10 mouse cellular contexts compared by ENCODE assay signal in genomic region chr17:63289317-63289913, GRCm38 (mm10).
A peak's percentile ranks its signal among the peaks of the same experiment; 100 is the strongest.
DNase-seq lines count a peak whose midpoint lies in the region; ATAC-seq and TF ChIP-seq lines count a peak whose summit lies in the region.
"Had no signal": no experiment of that assay in that cellular context is flagged by ENCODE, and none has a peak within 500 bp of the region (broad histone marks: within the 10 kb centered on the region; RNA-seq: fewer than 3 reads in every experiment).

No protein-coding gene starts in this region.

- H3K4me2 ChIP-seq in lung, embryonic 16.5 days (ENCODE audit: low read depth, low read length), result no peak overlapping the region
- no peak overlapping the region for H3K4me2 ChIP-seq in forebrain, postnatal 0 days (ENCODE audit: low read depth)
- H3K4me2 ChIP-seq: limb, embryonic 13.5 days had no signal

- WGBS in lung, embryonic 16.5 days, result 33% methylated on average over 1 of the region's 1 CpGs
- 74% methylated on average over 1 of the region's 1 CpGs for WGBS in lung, adult 2 months
- 95% methylated on average over 1 of the region's 1 CpGs for WGBS in forebrain, postnatal 0 days

- no peaks in the 10 kb centered on the region for H3K36me3 ChIP-seq in lung, embryonic 16.5 days (ENCODE audit: control insufficient read depth, insufficient read depth, low read length)
- H3K36me3 ChIP-seq in forebrain, postnatal 0 days (ENCODE audit: insufficient read depth), result no peaks in the 10 kb centered on the region
- H3K36me3 ChIP-seq: limb, embryonic 13.5 days had no signal

- ATAC-seq in lung, embryonic 16.5 days (ENCODE audit: low read depth), result peak; percentile 56
- ATAC-seq in forebrain, postnatal 0 days, result no peak
- ATAC-seq: midbrain, embryonic 16.5 days had no signal

- no peaks in the 10 kb centered on the region for H3K9me3 ChIP-seq in lung, embryonic 16.5 days (ENCODE audit: control insufficient read depth, low read length)
- H3K9me3 ChIP-seq in forebrain, postnatal 0 days (ENCODE audit: low read length), result no peaks in the 10 kb centered on the region
- H3K9me3 ChIP-seq: limb, embryonic 13.5 days had no signal

- H3K27ac ChIP-seq in lung, embryonic 16.5 days (ENCODE audit: low read length), result peak overlapping the region; percentile 47
- no peak overlapping the region for H3K27ac ChIP-seq in forebrain, postnatal 0 days (ENCODE audit: low read depth, low read length)
- H3K27ac ChIP-seq: limb, embryonic 13.5 days had no signal

- no peak overlapping the region for H3K9ac ChIP-seq in lung, embryonic 16.5 days (ENCODE audit: low read length)
- H3K9ac ChIP-seq in forebrain, postnatal 0 days, result no peak overlapping the region
- H3K9ac ChIP-seq: limb, embryonic 13.5 days had no signal

- no peak overlapping the region for H3K4me3 ChIP-seq in lung, embryonic 16.5 days (ENCODE audit: low read length)
- no peak overlapping the region for H3K4me3 ChIP-seq in lung, adult 2 months (replicated peaks; ENCODE audit: extremely low read depth, low read depth, low read length)
- no peak overlapping the region for H3K4me3 ChIP-seq in forebrain, postnatal 0 days (ENCODE audit: low read depth, low read length)
- H3K4me3 ChIP-seq: limb, embryonic 13.5 days had no signal

- TF ChIP-seq POLR2A in lung, adult 2 months (IDR thresholded peaks at IDR 0.05; ENCODE audit: borderline replicate concordance, extremely low read depth, low read depth, low read length), result no peak

- peak; percentile 36 for DNase-seq in gastrocnemius, adult 18-20 months (ENCODE audit: low spot score)
- no peak for DNase-seq in gastrocnemius, postnatal 25 days
- DNase-seq in lung, adult 2 months, result no peak
- DNase-seq in cerebellum, postnatal 36 days, result peak; percentile 37 to 42
- peak; percentile 27 for DNase-seq in lung, postnatal 36 days
- no peak for DNase-seq in right cerebral cortex, postnatal 10 days (ENCODE audit: low spot score in 2 of 2)
- DNase-seq in forebrain, postnatal 0 days, result no peak

- TF ChIP-seq CTCF in lung, adult 2 months (IDR thresholded peaks at IDR 0.05; ENCODE audit: insufficient read depth, low read length), result no peak
- no peak for TF ChIP-seq CTCF in forebrain, postnatal 0 days (IDR thresholded peaks at IDR 0.05; ENCODE audit: low read depth)

- peaks cover 42% of the 10 kb centered on the region for H3K4me1 ChIP-seq in lung, embryonic 16.5 days (replicated peaks; ENCODE audit: control insufficient read depth, insufficient read depth, low read length)
- peaks cover under 1% of the 10 kb centered on the region; the same call in 1 of the 2 replicates for H3K4me1 ChIP-seq in lung, adult 2 months (ENCODE audit: control insufficient read depth, insufficient read depth, low read length)
- H3K4me1 ChIP-seq in forebrain, postnatal 0 days (ENCODE audit: insufficient read depth), result peaks cover 10% of the 10 kb centered on the region

- no peaks in the 10 kb centered on the region for H3K27me3 ChIP-seq in lung, embryonic 16.5 days (ENCODE audit: control insufficient read depth, insufficient read depth, low read depth, low read length)
- H3K27me3 ChIP-seq in forebrain, postnatal 0 days (ENCODE audit: insufficient read depth, low read length), result no peaks in the 10 kb centered on the region
- H3K27me3 ChIP-seq: limb, embryonic 13.5 days had no signal

Comparison
In these comparisons a context has a peak if more than half of its experiments do, and no peak if none do; other contexts are left out.
1. DNase-seq: peak in gastrocnemius, adult 18-20 months (single experiment), cerebellum, postnatal 36 days (2 of 2) and lung, postnatal 36 days (single experiment); none in gastrocnemius, postnatal 25 days (single experiment), lung, adult 2 months (single experiment), right cerebral cortex, postnatal 10 days (0 of 2) and forebrain, postnatal 0 days (single experiment).